Mouse (Mus musculus) lung, postnatal 0 days (tissue): Measurements from ENCODE around the gene Slc6a8. TPM values are rescaled to one million over a fixed set of nuclear protein-coding genes. Genes with fewer than 3 reads are reported as not detected.

Experiments used
- ATAC-seq: fragments of 200-750 bp; cut with Nextera tagmentation; 2 replicates; pipeline ENCODE4 v1.8.0; 2017; ENCODE audit warnings: moderate library complexity
- DNase-seq: peaks from one replicate; pipeline ENCODE4 v3.0.0-alpha.2; 2016; ENCODE audit warnings: low spot score
- H3K27ac ChIP-seq: fragments of 300-500 bp; sonication (generic); 2 replicates; pipeline ENCODE4 v1.5.1; 2014; ENCODE audit warnings: antibody characterized with exemption, mild to moderate bottlenecking, low read length, mixed read lengths
- H3K27me3 ChIP-seq: fragments of 300-500 bp; sonication (generic); replicated peaks from 2 replicates; pipeline ENCODE4 v1.6.1; 2014; ENCODE audit warnings: low read length, mixed read lengths; ENCODE audit not compliant: insufficient read depth
- H3K36me3 ChIP-seq: fragments of 300-500 bp; sonication (generic); 2 replicates; pipeline ENCODE4 v1.6.1; 2014; ENCODE audit warnings: low read length, mixed read lengths; ENCODE audit not compliant: insufficient read depth
- H3K4me1 ChIP-seq: fragments of 300-500 bp; sonication (generic); 2 replicates; pipeline ENCODE4 v1.6.1; 2014; ENCODE audit warnings: antibody characterized with exemption, low read depth, low read length, mixed read lengths; ENCODE audit not compliant: insufficient read depth
- H3K4me2 ChIP-seq: fragments of 300-500 bp; sonication (generic); replicated peaks from 2 replicates; pipeline ENCODE4 v1.6.1; 2014; ENCODE audit warnings: low read depth, mild to moderate bottlenecking, low read length, moderate library complexity, mixed read lengths
- H3K4me3 ChIP-seq: fragments of 300-500 bp; sonication (generic); 2 replicates; pipeline ENCODE4 v1.5.1; 2014; ENCODE audit warnings: low read depth, low read length
- H3K9ac ChIP-seq: fragments of 300-500 bp; sonication (generic); replicated peaks from 2 replicates; pipeline ENCODE4 v1.6.1; 2014; ENCODE audit warnings: low read depth, mild to moderate bottlenecking
- H3K9me3 ChIP-seq: fragments of 300-500 bp; sonication (generic); 2 replicates; pipeline ENCODE4 v1.6.1; 2016; ENCODE audit warnings: low read length, mixed read lengths
- CTCF ChIP-seq: IDR thresholded peaks from 2 replicates; pipeline ENCODE4 v1.5.1; 2016; ENCODE audit warnings: antibody characterized with exemption, mild to moderate bottlenecking
- EP300 ChIP-seq: IDR thresholded peaks from 2 replicates; pipeline ENCODE4 v1.6.1; 2016; ENCODE audit warnings: antibody characterized with exemption, mild to moderate bottlenecking, control low read depth
- WGBS: fragments of 180-500 bp; shearing (Covaris S2); extraction: QIAGEN DNeasy Blood & Tissue Kit; methylation state at CpG from one replicate; pipeline ENCODE4 v1.1.7; 2014; 5-methylcytosine and 5-hydroxymethylcytosine counted together
- polyA plus RNA-seq: library from polyadenylated mRNA; unstranded; fragments of >200 nt; fragmentation: Nextera tagmentation; extraction: Ambion mirVana; gene quantifications from 2 replicates; pipeline ENCODE4 v1.2.1, GENCODE M21; 2015

The Slc6a8 gene
- polyA plus RNA-seq, 1 experiment from 2014 or later: 7.5 TPM

GRCm38 (mm10) chrX:73690917-73691629, 18.1 kb downstream of the Slc6a8 start:
- Histone ChIP-seq H3K36me3 (no peaks in the 10 kb centered on the region), H3K4me1 (no peaks in the 10 kb centered on the region), H3K9me3 (no peaks in the 10 kb centered on the region), H3K4me3 (no peak overlapping the region), H3K27me3 (no peaks in the 10 kb centered on the region), H3K9ac (no peak overlapping the region), H3K27ac (no peak overlapping the region), H3K4me2 (no peak overlapping the region)
- DNase-seq (peak; percentile 69), ATAC-seq (peak; percentile 85)
- 67% methylated on average over 5 of the region's 5 CpGs for WGBS
- TF ChIP-seq EP300: no peak
- TF ChIP-seq CTCF: peak; percentile 78

GRCm38 (mm10) chrX:73700472-73700871, 27.5 kb downstream of the Slc6a8 start:
- 81% methylated on average over 1 of the region's 1 CpGs for WGBS
- Histone ChIP-seq H3K27ac (no peak overlapping the region), H3K9me3 (no peaks in the 10 kb centered on the region), H3K9ac (no peak overlapping the region), H3K4me2 (no peak overlapping the region), H3K4me1 (no peaks in the 10 kb centered on the region), H3K27me3 (no peaks in the 10 kb centered on the region), H3K36me3 (no peaks in the 10 kb centered on the region), H3K4me3 (no peak overlapping the region)
- ATAC-seq: no peak
- TF ChIP-seq CTCF (peak; percentile 61), EP300 (no peak)
- DNase-seq: peak; percentile 23

DNA sequence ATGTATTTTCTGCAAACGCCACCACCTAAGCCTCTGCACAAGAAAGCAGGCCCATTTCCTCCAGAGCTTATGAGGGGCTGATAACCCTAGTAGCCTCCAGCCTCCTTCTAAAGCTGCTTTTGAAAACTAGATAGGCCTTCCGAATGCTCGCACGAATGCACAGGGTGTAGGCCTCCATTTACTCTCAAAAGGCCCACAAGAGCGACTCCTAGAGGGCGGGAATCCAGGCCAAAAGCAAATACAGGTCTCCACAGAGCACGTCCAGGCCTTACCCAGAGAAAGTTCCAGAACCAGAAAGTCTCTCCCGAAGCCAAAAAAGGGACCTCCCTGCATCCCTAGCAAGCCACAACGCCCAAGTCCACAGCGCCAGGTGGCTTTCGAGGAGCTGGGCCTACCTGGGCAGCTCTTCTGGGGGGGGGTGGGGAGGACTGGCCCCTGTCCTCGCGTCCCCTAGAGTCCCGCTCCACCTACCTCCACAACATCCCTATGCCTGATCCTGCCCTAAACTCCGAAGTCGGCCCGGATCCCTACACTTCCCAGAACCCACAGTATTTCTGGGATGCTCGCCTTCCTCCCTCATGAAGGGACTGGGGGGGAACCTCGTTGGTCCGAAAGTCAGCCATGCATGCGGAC, 42.6 kb downstream of the Slc6a8 start:
- TF ChIP-seq EP300: no peak
- TF ChIP-seq CTCF: peak; percentile 50
- H3K9ac ChIP-seq: peak overlapping the region; percentile 43
- ATAC-seq: peak; percentile 5; the same call in 1 of the 2 replicates
- peak overlapping the region; percentile 54 for H3K4me2 ChIP-seq
- WGBS: 20% methylated on average over 14 of the region's 21 CpGs
- no peaks in the 10 kb centered on the region for H3K9me3 ChIP-seq
- H3K27me3 ChIP-seq: no peaks in the 10 kb centered on the region
- DNase-seq: peak; percentile 49
- peak overlapping the region; percentile 86 for H3K27ac ChIP-seq
- H3K36me3 ChIP-seq: no peaks in the 10 kb centered on the region
- H3K4me1 ChIP-seq: no peaks in the 10 kb centered on the region
- peak overlapping the region; percentile 51 for H3K4me3 ChIP-seq

DNA sequence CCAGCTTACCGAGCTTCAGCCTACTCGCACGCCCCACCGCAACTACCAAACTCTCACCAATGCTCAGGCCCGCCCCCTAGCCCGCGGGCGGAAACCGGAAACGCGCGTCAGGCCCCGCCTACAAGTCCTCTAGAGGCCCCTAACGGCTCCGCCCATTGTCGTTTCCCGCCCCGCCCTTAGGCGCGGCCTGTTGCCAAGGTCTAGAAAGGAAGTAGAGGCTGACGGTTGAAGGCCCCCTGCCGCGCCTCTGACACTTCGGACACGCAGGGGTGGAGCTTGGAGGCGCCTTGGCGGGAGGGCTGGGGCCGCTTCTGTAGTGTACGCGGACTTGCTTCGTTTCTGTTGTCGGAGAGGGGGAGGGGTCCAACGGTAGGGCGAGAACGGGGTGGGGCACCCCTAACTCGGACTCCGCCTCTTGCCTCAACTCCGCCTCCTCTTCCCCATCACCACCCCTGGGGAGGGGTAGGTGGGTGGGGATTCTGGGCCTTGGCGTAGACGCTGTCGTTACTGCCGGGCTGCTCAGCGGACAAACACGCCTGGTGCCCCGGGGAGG, 43.2 kb downstream of the Slc6a8 start, which contains the start of the genes Bcap31 and Abcd1:
Gene Bcap31 (minus strand): TSS at position 67 of the 553 bp plus-strand sequence.
Gene Abcd1 (plus strand): TSS at position 489 of the 553 bp plus-strand sequence.
- peak; percentile 93 for ATAC-seq

DNA sequence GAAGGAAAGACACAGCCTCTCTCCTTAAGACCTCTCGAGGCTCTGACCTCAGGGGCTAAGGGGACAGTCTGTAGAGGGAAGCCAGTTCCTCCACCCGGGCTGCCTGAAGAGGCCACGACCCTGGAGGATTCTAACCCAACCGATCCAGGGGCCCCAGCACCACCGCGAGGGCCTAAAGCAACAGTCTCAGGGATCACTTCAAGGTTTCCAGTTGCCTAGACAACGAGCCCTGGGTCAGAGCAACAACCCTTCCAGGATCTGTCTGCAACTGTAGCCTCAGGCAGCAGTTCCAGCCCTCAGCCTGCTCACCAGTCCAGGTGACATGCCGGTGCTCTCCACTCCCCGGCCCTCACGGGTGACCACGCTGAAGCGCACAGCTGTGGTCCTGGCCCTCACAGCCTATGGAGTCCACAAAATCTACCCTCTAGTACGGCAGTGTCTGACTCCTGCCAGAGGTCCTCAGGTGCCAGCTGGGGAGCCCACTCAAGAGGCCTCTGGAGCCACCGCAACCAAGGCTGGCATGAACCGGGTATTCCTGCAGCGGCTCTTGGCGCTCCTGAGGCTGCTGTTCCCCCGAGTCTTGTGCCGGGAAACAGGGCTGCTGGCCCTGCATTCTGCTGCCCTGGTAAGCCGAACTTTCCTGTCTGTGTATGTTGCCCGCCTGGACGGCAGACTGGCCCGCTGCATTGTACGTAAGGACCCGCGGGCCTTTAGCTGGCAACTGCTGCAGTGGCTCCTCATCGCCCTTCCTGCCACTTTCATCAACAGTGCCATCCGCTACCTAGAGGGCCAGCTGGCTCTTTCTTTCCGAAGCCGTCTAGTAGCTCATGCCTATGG, 44.0 kb downstream of the Slc6a8 start:
- H3K9me3 ChIP-seq: no peaks in the 10 kb centered on the region
- H3K36me3 ChIP-seq: no peaks in the 10 kb centered on the region
- no peak for TF ChIP-seq EP300
- no peak for TF ChIP-seq CTCF
- no peaks in the 10 kb centered on the region for H3K4me1 ChIP-seq
- 20% methylated on average over 30 of the region's 30 CpGs for WGBS
- H3K9ac ChIP-seq: peak overlapping the region; percentile 39
- peak overlapping the region; percentile 61 for H3K4me2 ChIP-seq
- ATAC-seq: no peak; the same call in 1 of the 2 replicates
- DNase-seq: no peak
- H3K4me3 ChIP-seq: peak overlapping the region; percentile 51
- H3K27me3 ChIP-seq: no peaks in the 10 kb centered on the region
- H3K27ac ChIP-seq: peak overlapping the region; percentile 87

More for the DNA sequence above, 43.2 kb downstream of the Slc6a8 start, which contains the start of the genes Bcap31 and Abcd1:
- no peaks in the 10 kb centered on the region for H3K27me3 ChIP-seq
- H3K9me3 ChIP-seq: no peaks in the 10 kb centered on the region
- H3K36me3 ChIP-seq: no peaks in the 10 kb centered on the region
- peak within 1 kb of the TSS; percentile 87 for H3K27ac ChIP-seq
- peak within 1 kb of the TSS; percentile 61 for H3K4me2 ChIP-seq
- TF ChIP-seq CTCF (no peak), EP300 (peak; percentile 87)
- DNase-seq: peak; percentile 97
- 15% methylated on average over 32 of the region's 45 CpGs for WGBS
- H3K4me3 ChIP-seq: peak within 1 kb of the TSS; percentile 51
- H3K4me1 ChIP-seq: no peaks in the 10 kb centered on the region
- H3K9ac ChIP-seq: peak within 1 kb of the TSS; percentile 43

- H3K4me2 ChIP-seq: peak overlapping the region; percentile 61
- DNase-seq: peak; percentile 7
These were observed 44.7 kb downstream of the Slc6a8 start for GRCm38 (mm10) chrX:73717667-73718066.

More at GRCm38 (mm10) chrX:73717667-73718066, 44.7 kb downstream of the Slc6a8 start:
- no peak for TF ChIP-seq CTCF
- TF ChIP-seq EP300: no peak
- Histone ChIP-seq H3K4me1 (no peaks in the 10 kb centered on the region), H3K9me3 (no peaks in the 10 kb centered on the region), H3K27ac (peak overlapping the region; percentile 87), H3K27me3 (no peaks in the 10 kb centered on the region), H3K9ac (peak overlapping the region; percentile 39), H3K36me3 (no peaks in the 10 kb centered on the region), H3K4me3 (peak overlapping the region; percentile 51)
- ATAC-seq: no peak
- WGBS: 36% methylated on average over 11 of the region's 11 CpGs
